Mouse (Mus musculus) E14TG2a.4 (cell line): Measurements from ENCODE around the gene Psmc3ip.

Experiments used
- H3K27me3 ChIP-seq: 2 replicates; pipeline ENCODE4 v1.6.1; 2014; ENCODE audit warnings: low read length, control low read depth; ENCODE audit not compliant: insufficient read depth
- H3K36me3 ChIP-seq: 2 replicates; pipeline ENCODE4 v1.6.1; 2014; ENCODE audit warnings: low read length, control low read depth; ENCODE audit not compliant: insufficient read depth
- H3K4me1 ChIP-seq: replicated peaks from 2 replicates; pipeline ENCODE4 v1.6.1; 2014; ENCODE audit warnings: low read depth, low read length, control low read depth
- H3K4me3 ChIP-seq: replicated peaks from 2 replicates; pipeline ENCODE4 v1.5.1; 2014; ENCODE audit warnings: mild to moderate bottlenecking, low read length
- H3K9me3 ChIP-seq: 2 replicates; pipeline ENCODE4 v1.6.1; 2014; ENCODE audit warnings: low read length, control low read depth
- CTCF ChIP-seq: conservative IDR thresholded peaks from 2 replicates; pipeline ENCODE4 v1.5.1; 2014; ENCODE audit warnings: low read length
- NANOG ChIP-seq: IDR thresholded peaks from 2 replicates; pipeline ENCODE4 v1.6.1; 2014; ENCODE audit warnings: borderline replicate concordance, low read length, mixed read lengths
- POU5F1 ChIP-seq: IDR thresholded peaks from 2 replicates; pipeline ENCODE4 v1.6.1; 2014; ENCODE audit warnings: low read length, borderline replicate concordance

Gene Psmc3ip

DNA sequence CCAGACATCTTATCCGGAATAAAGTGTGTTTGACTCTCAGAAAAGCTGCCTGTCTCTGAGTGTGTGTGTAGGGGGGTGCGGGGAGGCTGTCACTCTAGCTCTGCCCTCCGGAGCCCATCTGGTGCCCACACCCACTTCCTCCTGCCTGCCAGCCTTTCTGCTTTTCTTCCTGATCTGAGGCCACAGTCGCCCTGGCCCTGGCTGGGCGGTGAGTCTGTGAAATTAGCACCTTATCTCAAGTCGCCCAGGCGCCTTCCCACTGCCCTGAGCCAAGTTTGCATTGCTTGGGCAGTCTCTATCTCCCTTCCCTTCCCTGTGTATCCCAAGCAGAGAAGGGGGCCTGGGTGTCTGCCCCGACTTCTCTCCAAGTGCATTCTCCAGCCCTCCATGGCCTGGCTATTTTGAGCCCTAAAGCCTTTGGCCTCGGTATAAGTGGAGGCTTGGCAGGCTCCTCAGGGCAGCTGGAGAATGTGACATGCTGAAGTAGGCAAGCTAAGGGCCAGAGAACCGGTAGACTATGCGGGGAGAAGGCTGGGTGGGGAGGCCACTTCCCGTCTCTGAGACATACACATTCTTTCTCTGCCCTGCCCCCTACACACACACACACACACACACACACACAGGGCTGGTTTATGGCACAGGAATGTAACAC is 31.4 kb downstream of the Psmc3ip start:
- TF ChIP-seq CTCF, result no peak
- peak overlapping the region; percentile 63 for H3K4me3 ChIP-seq
- H3K27me3 ChIP-seq, result peaks cover 12% of the 10 kb centered on the region
- H3K4me1 ChIP-seq, result peaks cover 70% of the 10 kb centered on the region
- peaks cover 6% of the 10 kb centered on the region; the same call in 1 of the 2 replicates for H3K36me3 ChIP-seq
- H3K9me3 ChIP-seq, result no peaks in the 10 kb centered on the region

DNA sequence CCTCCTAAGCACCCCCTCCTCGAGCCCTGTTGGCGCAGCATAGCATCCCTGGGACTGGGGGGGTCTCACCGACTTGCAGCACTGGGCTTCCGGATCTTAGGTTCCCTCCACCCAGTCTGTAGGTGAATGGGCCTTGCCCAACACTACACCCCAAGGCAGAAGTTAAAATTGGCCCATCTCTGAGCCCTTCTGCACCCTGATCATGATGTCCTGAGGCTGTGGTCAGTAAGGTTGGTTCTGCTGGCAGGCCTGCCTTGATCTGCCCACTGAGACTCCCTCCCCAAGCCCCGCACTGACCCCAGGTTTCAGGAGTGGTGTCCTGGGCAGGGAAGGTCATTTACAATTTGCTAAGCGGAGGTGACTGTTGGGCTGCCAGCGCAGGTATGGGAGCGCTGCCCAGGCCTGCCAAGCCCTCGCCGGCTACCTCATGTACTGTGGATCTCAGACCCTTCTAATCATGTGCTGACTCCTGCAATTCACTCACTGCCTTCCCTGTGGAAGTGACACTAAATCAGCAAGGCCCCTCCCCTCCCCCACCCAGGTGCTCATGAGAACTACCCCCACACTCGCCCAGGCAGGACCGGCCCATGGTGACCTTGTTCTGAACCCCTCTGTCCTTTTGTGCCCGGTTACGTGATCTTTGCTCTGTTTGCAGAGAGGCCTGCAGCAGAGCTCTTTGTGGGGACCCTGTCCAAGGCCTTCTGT is 32.1 kb downstream of the Psmc3ip start:
- Histone ChIP-seq H3K27me3 (peaks cover 7% of the 10 kb centered on the region), H3K36me3 (peaks cover 6% of the 10 kb centered on the region; the same call in 1 of the 2 replicates), H3K9me3 (no peaks in the 10 kb centered on the region), H3K4me3 (peak overlapping the region; percentile 63), H3K4me1 (peaks cover 77% of the 10 kb centered on the region)
- no peak for TF ChIP-seq POU5F1

DNA sequence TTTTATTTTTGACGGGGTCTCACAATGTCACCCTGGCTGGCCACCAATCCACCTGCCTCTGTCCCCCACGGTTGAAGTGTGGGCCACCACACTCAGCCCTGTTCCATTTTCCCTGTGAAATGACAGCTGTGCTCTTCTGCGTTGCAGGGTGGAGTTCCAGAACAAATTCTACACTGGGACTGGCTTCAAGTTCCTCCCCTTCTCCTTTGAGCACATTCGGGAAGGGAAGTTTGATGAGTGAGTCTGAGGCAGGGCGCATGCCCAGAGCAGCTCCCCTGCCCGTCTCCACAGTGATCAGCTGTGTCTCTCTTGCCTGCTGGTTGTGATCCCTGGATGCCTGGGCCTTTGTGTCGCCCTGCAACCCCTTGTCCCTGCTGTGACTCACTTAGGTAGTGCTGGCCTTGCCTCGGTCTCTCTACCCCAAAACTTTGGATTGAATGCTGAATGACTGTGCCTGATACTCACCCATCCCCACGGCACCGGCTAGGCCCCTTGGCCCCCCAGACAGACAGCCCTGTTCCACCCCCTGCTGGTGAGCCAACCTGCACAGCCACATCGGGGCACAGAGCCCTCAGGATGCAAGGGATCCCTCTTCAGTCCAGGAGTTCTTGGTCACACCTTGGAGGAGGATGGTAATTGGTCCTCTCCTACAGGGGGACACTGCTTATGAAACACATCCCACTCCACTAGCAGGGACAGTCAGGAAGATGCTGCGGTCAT is 32.9 kb downstream of the Psmc3ip start:
- Histone ChIP-seq H3K36me3 (peaks cover 6% of the 10 kb centered on the region; the same call in 1 of the 2 replicates), H3K4me1 (peaks cover 84% of the 10 kb centered on the region), H3K9me3 (no peaks in the 10 kb centered on the region), H3K4me3 (peak overlapping the region; percentile 63; the same call in 1 of the 2 replicates), H3K27me3 (0 out of 2 replicates have a peak, but pooled peaks cover 5% of the 10 kb centered on the region)
- no peak for TF ChIP-seq CTCF
- no peak for TF ChIP-seq POU5F1
- TF ChIP-seq NANOG, result no peak

DNA sequence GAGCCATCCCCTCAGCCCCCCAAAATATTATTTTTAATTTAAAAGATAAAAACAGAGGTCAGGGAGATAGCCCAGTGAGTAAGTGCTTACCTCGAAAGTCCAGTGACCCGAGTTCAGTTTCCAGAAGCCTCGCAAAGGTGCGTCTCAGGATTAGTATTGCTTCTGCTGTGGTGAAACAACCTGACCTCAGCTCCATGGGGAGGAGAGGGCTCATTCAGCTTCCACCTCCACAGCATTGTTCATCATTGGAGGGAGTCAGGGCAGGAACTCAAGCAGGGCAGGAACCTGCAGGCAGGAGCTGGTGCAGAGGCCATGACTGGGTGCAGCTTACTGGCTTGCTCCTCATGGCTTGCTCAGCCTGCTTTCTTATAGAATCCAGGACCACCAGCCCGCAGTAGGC is 34.2 kb downstream of the Psmc3ip start:
- peaks cover 10% of the 10 kb centered on the region; the same call in 1 of the 2 replicates for H3K36me3 ChIP-seq

DNA sequence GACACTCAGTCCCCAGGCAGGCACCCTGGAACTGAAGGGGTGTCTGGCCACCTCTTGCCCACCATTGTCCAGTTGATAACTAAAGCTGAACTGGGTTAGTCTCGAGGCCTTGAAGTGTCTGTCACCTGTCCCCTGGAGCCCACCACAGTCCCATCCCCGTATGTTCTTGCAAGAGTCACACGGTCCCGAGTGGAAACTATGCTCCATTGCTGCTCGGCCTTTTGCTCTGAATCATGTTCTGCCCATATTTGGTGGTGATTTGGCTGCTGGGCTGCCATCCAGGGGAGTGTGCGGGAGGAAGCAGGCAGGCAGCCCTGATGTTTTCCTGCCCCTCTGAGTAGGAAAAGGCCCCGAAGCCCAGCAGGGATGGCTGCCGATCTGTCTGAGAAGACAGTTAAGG is 35.1 kb downstream of the Psmc3ip start:
- H3K36me3 ChIP-seq, result peaks cover 10% of the 10 kb centered on the region; the same call in 1 of the 2 replicates

More for the DNA sequence above, 34.2 kb downstream of the Psmc3ip start:
- Histone ChIP-seq H3K4me1 (peaks cover 85% of the 10 kb centered on the region), H3K9me3 (no peaks in the 10 kb centered on the region), H3K27me3 (0 out of 2 replicates have a peak, but pooled peaks cover 3% of the 10 kb centered on the region), H3K4me3 (no peak overlapping the region)
- TF ChIP-seq NANOG, result no peak
- TF ChIP-seq POU5F1, result no peak
- TF ChIP-seq CTCF, result no peak

DNA sequence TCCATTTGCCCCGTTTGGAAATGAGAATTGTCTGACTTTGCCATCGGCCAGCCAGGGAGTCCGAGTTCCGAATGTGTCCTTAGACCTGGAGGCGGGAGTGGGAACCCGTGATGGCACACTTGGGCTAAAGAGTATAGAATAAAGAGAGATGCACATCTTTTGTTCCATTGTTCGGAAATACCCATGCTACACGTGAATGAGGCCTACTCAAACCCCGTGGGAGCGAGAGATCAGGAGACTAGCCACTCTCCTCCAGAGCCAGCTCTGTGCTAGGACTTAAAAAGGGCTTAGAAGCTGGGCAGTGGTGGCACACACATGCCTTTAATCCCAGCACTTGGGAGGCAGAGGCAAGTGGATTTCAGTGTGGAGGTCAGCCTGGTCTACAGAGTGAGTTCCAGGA is 35.8 kb downstream of the Psmc3ip start:
- Histone ChIP-seq H3K27me3 (no peaks in the 10 kb centered on the region), H3K4me3 (no peak overlapping the region), H3K9me3 (no peaks in the 10 kb centered on the region), H3K4me1 (peaks cover 92% of the 10 kb centered on the region), H3K36me3 (peaks cover 10% of the 10 kb centered on the region; the same call in 1 of the 2 replicates)
- TF ChIP-seq NANOG, result no peak
- no peak for TF ChIP-seq POU5F1
- TF ChIP-seq CTCF, result no peak

More for the DNA sequence above, 35.1 kb downstream of the Psmc3ip start:
- no peaks in the 10 kb centered on the region for H3K9me3 ChIP-seq
- H3K4me3 ChIP-seq, result no peak overlapping the region
- peaks cover 92% of the 10 kb centered on the region for H3K4me1 ChIP-seq
- H3K27me3 ChIP-seq, result no peaks in the 10 kb centered on the region
- TF ChIP-seq CTCF (no peak), POU5F1 (no peak), NANOG (no peak)

DNA sequence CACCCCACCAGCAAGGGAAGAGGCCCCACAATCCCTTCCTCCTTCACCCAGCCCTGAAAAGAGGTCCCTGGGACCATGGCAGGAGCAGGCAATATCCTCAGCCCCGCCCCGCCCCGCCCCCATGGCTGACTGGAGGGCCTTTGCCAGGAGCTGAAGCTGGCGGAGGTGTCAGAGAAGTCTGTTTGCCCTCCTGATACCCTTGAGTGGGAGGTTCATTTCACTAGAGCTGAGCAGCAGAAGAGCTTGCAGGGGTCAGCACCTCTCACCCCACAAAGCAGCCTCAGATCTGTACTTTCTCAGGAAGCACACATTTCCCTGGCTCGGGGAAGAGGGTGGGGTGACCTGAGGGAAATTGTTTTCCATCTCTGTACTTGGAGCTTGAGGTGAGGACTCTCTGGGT is 36.5 kb downstream of the Psmc3ip start:
- Histone ChIP-seq H3K4me1 (peaks cover 84% of the 10 kb centered on the region), H3K4me3 (no peak overlapping the region), H3K36me3 (peaks cover 10% of the 10 kb centered on the region; the same call in 1 of the 2 replicates), H3K9me3 (peaks cover 4% of the 10 kb centered on the region), H3K27me3 (no peaks in the 10 kb centered on the region)
- no peak for TF ChIP-seq NANOG

DNA sequence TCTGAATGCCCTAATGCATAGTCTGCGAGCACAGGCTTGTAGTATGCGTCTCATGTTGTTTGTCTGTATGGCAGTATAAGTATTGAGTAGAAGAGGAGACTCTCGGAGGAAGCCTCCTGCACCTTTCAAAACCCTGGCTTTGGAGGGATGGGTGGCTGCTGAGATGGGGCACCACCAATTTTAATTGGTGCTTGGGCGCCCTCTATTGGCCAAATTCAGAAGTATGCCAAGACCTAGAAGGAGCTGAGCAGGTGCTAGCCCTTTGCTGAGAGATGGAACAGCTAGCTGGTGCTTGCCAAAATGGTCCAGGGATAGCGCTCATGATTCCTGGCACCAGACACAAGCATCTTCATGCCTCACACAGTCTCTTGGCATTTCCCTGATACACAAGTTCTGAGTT is 37.4 kb downstream of the Psmc3ip start:
- Histone ChIP-seq H3K9me3 (peaks cover 4% of the 10 kb centered on the region), H3K4me3 (peak overlapping the region; percentile 17; the same call in 1 of the 2 replicates), H3K4me1 (peaks cover 83% of the 10 kb centered on the region), H3K27me3 (no peaks in the 10 kb centered on the region), H3K36me3 (peaks cover 9% of the 10 kb centered on the region; the same call in 1 of the 2 replicates)
- TF ChIP-seq NANOG (no peak), CTCF (peak; percentile 75)
